Mouse (Mus musculus) heart, embryonic 14.5 days (tissue): ENCODE data around the gene Pbx4. TPM values are rescaled to one million over a fixed set of nuclear protein-coding genes. Genes with fewer than 3 reads are reported as not detected.

Experiments used
- ATAC-seq: fragments of 200-750 bp; cut with Nextera tagmentation; 2 replicates; pipeline ENCODE4 v1.8.0; 2017; ENCODE audit warnings: low read depth, moderate TSS enrichment; ENCODE audit not compliant: insufficient number of reproducible peaks, insufficient read depth, low FRiP score
- H3K27ac ChIP-seq, 2 experiments: fragments of 200-500 bp in 1 of 2; fragments of 300-500 bp in 1 of 2; sonication (generic) in 1 of 2; replicated peaks in 1 of 2; 2 replicates each; pipeline ENCODE4 v1.5.1; 2012 to 2014; ENCODE audit warnings: low read depth in 2 of 2, low read length in 2 of 2, control low read depth in 1 of 2, mild to moderate bottlenecking in 1 of 2, mixed read lengths in 1 of 2; ENCODE audit not compliant: control insufficient read depth in 1 of 2, insufficient read depth in 1 of 2
- H3K27me3 ChIP-seq: fragments of 300-500 bp; sonication (generic); 2 replicates; pipeline ENCODE4 v1.6.1; 2014; ENCODE audit warnings: mild to moderate bottlenecking, low read length, control low read depth; ENCODE audit not compliant: control insufficient read depth, insufficient read depth
- H3K36me3 ChIP-seq: fragments of 300-500 bp; sonication (generic); 2 replicates; pipeline ENCODE4 v1.6.1; 2014; ENCODE audit warnings: mild to moderate bottlenecking, control low read depth, low read length, mixed read lengths; ENCODE audit not compliant: control insufficient read depth, insufficient read depth
- H3K4me1 ChIP-seq, 2 experiments: fragments of 200-500 bp in 1 of 2; fragments of 300-500 bp in 1 of 2; sonication (generic) in 1 of 2; 2 replicates each; pipeline ENCODE4 v1.6.1; 2012 to 2014; ENCODE audit warnings: low read length in 2 of 2, control low read depth in 1 of 2, mixed read lengths in 1 of 2; ENCODE audit not compliant: control insufficient read depth in 2 of 2, insufficient read depth in 2 of 2
- H3K4me2 ChIP-seq: fragments of 300-500 bp; sonication (generic); 2 replicates; pipeline ENCODE4 v1.6.1; 2014; ENCODE audit warnings: mild to moderate bottlenecking, low read length
- H3K4me3 ChIP-seq, 2 experiments: fragments of 200-500 bp in 1 of 2; fragments of 300-500 bp in 1 of 2; sonication (generic) in 1 of 2; 2 replicates each; pipeline ENCODE4 v1.5.1; 2012 to 2014; ENCODE audit warnings: low read length in 2 of 2, mild to moderate bottlenecking in 2 of 2, control low read depth in 1 of 2, low read depth in 1 of 2, moderate library complexity in 1 of 2; ENCODE audit not compliant: control insufficient read depth in 1 of 2, insufficient read depth in 1 of 2
- H3K9ac ChIP-seq: fragments of 300-500 bp; sonication (generic); 2 replicates; pipeline ENCODE4 v1.6.1; 2014; ENCODE audit warnings: mild to moderate bottlenecking, low read length
- H3K9me3 ChIP-seq: fragments of 300-500 bp; sonication (generic); 2 replicates; pipeline ENCODE4 v1.6.1; 2016; ENCODE audit warnings: low read length, control low read depth; ENCODE audit not compliant: control insufficient read depth
- WGBS: fragments of 180-500 bp; shearing (Covaris S2); extraction: QIAGEN DNeasy Blood & Tissue Kit; methylation state at CpG from one replicate; pipeline ENCODE4 v1.1.7; 2014; 5-methylcytosine and 5-hydroxymethylcytosine counted together
- polyA plus RNA-seq: library from polyadenylated mRNA; unstranded; fragments of >200 nt; fragmentation: Nextera tagmentation; extraction: Ambion mirVana; gene quantifications from 2 replicates; pipeline ENCODE4 v1.2.1, GENCODE M21; 2014

Gene Pbx4
- polyA plus RNA-seq, 1 experiment from 2014 or later, result 5.0 TPM

- Histone ChIP-seq H3K4me3 (no peak overlapping the region), H3K4me1 (no peaks in the 10 kb centered on the region), H3K36me3 (peaks cover 97% of the 10 kb centered on the region), H3K9me3 (no peaks in the 10 kb centered on the region), H3K9ac (no peak overlapping the region), H3K27me3 (no peaks in the 10 kb centered on the region), H3K4me2 (no peak overlapping the region), H3K27ac (no peak overlapping the region)
- no peak for ATAC-seq
- 92% methylated on average over 7 of the region's 7 CpGs for WGBS
Observed at GRCm38 (mm10) chr8:69803366-69803765, 28.9 kb upstream of the Pbx4 start.

- no peak overlapping the region for H3K4me3 ChIP-seq
Observed at GRCm38 (mm10) chr8:69804537-69804936, 27.8 kb upstream of the Pbx4 start.

GRCm38 (mm10) chr8:69805086-69805485 is 27.2 kb upstream of the Pbx4 start:
- Histone ChIP-seq H3K36me3 (peaks cover 79% of the 10 kb centered on the region), H3K4me1 (peaks cover 5% of the 10 kb centered on the region in 2 experiments; a peak in 3 of 4 replicates), H3K27ac (no peak overlapping the region), H3K27me3 (no peaks in the 10 kb centered on the region), H3K9me3 (no peaks in the 10 kb centered on the region), H3K4me2 (no peak overlapping the region), H3K4me3 (no peak overlapping the region), H3K9ac (no peak overlapping the region)
- 90% methylated on average over 10 of the region's 10 CpGs for WGBS
- ATAC-seq, result no peak

More at GRCm38 (mm10) chr8:69804537-69804936, 27.8 kb upstream of the Pbx4 start:
- Histone ChIP-seq H3K4me2 (no peak overlapping the region), H3K4me1 (peaks cover 5% of the 10 kb centered on the region in 2 experiments; a peak in 3 of 4 replicates), H3K9ac (no peak overlapping the region), H3K36me3 (peaks cover 85% of the 10 kb centered on the region), H3K27ac (no peak overlapping the region), H3K9me3 (no peaks in the 10 kb centered on the region), H3K27me3 (no peaks in the 10 kb centered on the region)
- no peak for ATAC-seq
- WGBS, result 94% methylated on average over 6 of the region's 6 CpGs

GRCm38 (mm10) chr8:69805491-69805890 is 26.8 kb upstream of the Pbx4 start:
- H3K9me3 ChIP-seq, result no peaks in the 10 kb centered on the region
- H3K4me3 ChIP-seq, result no peak overlapping the region
- WGBS, result 90% methylated on average over 9 of the region's 9 CpGs
- no peak overlapping the region for H3K9ac ChIP-seq
- H3K27ac ChIP-seq, result no peak overlapping the region
- H3K27me3 ChIP-seq, result no peaks in the 10 kb centered on the region
- no peak overlapping the region for H3K4me2 ChIP-seq
- H3K4me1 ChIP-seq, result peaks cover 5% of the 10 kb centered on the region in 2 experiments; a peak in 3 of 4 replicates
- peaks cover 78% of the 10 kb centered on the region for H3K36me3 ChIP-seq
- no peak for ATAC-seq

GRCm38 (mm10) chr8:69807236-69807635 is 25.1 kb upstream of the Pbx4 start:
- H3K9me3 ChIP-seq, result no peaks in the 10 kb centered on the region
- ATAC-seq, result no peak
- peaks cover 71% of the 10 kb centered on the region for H3K36me3 ChIP-seq
- H3K27ac ChIP-seq, result no peak overlapping the region
- H3K4me2 ChIP-seq, result no peak overlapping the region
- 95% methylated on average over 5 of the region's 5 CpGs for WGBS
- no peak overlapping the region for H3K4me3 ChIP-seq
- H3K27me3 ChIP-seq, result no peaks in the 10 kb centered on the region
- peaks cover 5% of the 10 kb centered on the region in 2 experiments; a peak in 3 of 4 replicates for H3K4me1 ChIP-seq
- no peak overlapping the region for H3K9ac ChIP-seq

GRCm38 (mm10) chr8:69808094-69808863 is 24.0 kb upstream of the Pbx4 start, which contains the start of gene Gmip:
Gmip (plus strand) TSS chr8:69808679.
- peak; percentile 62 for ATAC-seq
- no peak within 1 kb of the TSS for H3K27ac ChIP-seq

GRCm38 (mm10) chr8:69808864-69809403 is 23.4 kb upstream of the Pbx4 start:
- ATAC-seq, result no peak
- H3K4me1 ChIP-seq, result peaks cover 5% of the 10 kb centered on the region in 2 experiments; a peak in 3 of 4 replicates
- H3K9me3 ChIP-seq, result no peaks in the 10 kb centered on the region
- peak overlapping the region; percentile 68 for H3K9ac ChIP-seq
- H3K27ac ChIP-seq, result no peak overlapping the region
- peaks cover 66% of the 10 kb centered on the region for H3K36me3 ChIP-seq
- H3K4me2 ChIP-seq, result peak overlapping the region; percentile 78
- 4% methylated on average over 23 of the region's 23 CpGs for WGBS
- no peaks in the 10 kb centered on the region for H3K27me3 ChIP-seq
- peak overlapping the region; percentile 59 for H3K4me3 ChIP-seq

More at GRCm38 (mm10) chr8:69808094-69808863, 24.0 kb upstream of the Pbx4 start, which contains the start of gene Gmip:
- Histone ChIP-seq H3K4me2 (peak within 1 kb of the TSS; percentile 78), H3K36me3 (peaks cover 67% of the 10 kb centered on the region), H3K9me3 (no peaks in the 10 kb centered on the region), H3K4me3 (peak within 1 kb of the TSS; percentile 59), H3K9ac (peak within 1 kb of the TSS; percentile 68), H3K27me3 (no peaks in the 10 kb centered on the region), H3K4me1 (peaks cover 5% of the 10 kb centered on the region in 2 experiments; a peak in 3 of 4 replicates)
- WGBS, result 6% methylated on average over 28 of the region's 28 CpGs
